Mouse (Mus musculus) induced T-regulatory cell, adult 2 months (primary cell): Measurements from ENCODE around the gene Ldlrad3.

Experiments
- DNase-seq: peaks from one replicate; pipeline ENCODE4 v3.0.0-alpha.2; 2012; ENCODE audit warnings: low read depth

The Ldlrad3 gene

GRCm38 (mm10) chr2:102185069-102185950 lies 875 bp downstream of the Ldlrad3 start:
- DNase-seq = no peak

GRCm38 (mm10) chr2:102183720-102184480 lies 2.3 kb downstream of the Ldlrad3 start:
- no peak for DNase-seq

- no peak for DNase-seq
These were observed 4.7 kb downstream of the Ldlrad3 start for GRCm38 (mm10) chr2:102181459-102181858.

GRCm38 (mm10) chr2:102176434-102176772 lies 9.8 kb downstream of the Ldlrad3 start:
- DNase-seq = no peak

- DNase-seq = no peak
These were observed 10.3 kb downstream of the Ldlrad3 start for GRCm38 (mm10) chr2:102175741-102176433.

- DNase-seq = no peak
These were observed 13.7 kb downstream of the Ldlrad3 start for GRCm38 (mm10) chr2:102172458-102172857.

GRCm38 (mm10) chr2:102166550-102167325 lies 19.4 kb downstream of the Ldlrad3 start:
- no peak for DNase-seq

GRCm38 (mm10) chr2:102163106-102163505 lies 23.1 kb downstream of the Ldlrad3 start:
- DNase-seq = no peak

- DNase-seq = no peak
These were observed 28.6 kb downstream of the Ldlrad3 start for GRCm38 (mm10) chr2:102157555-102157954.

- no peak for DNase-seq
These were observed 29.2 kb downstream of the Ldlrad3 start for GRCm38 (mm10) chr2:102157010-102157409.

GRCm38 (mm10) chr2:102156460-102156859 lies 29.7 kb downstream of the Ldlrad3 start:
- no peak for DNase-seq

GRCm38 (mm10) chr2:102155306-102156015 lies 30.7 kb downstream of the Ldlrad3 start:
- DNase-seq = no peak

GRCm38 (mm10) chr2:102154771-102155211 lies 31.4 kb downstream of the Ldlrad3 start:
- no peak for DNase-seq

- no peak for DNase-seq
These were observed 31.9 kb downstream of the Ldlrad3 start for GRCm38 (mm10) chr2:102154328-102154727.

- DNase-seq = no peak
These were observed 32.7 kb downstream of the Ldlrad3 start for GRCm38 (mm10) chr2:102153516-102153915.

- no peak for DNase-seq
These were observed 33.3 kb downstream of the Ldlrad3 start for GRCm38 (mm10) chr2:102152851-102153250.

- no peak for DNase-seq
These were observed 37.1 kb downstream of the Ldlrad3 start for GRCm38 (mm10) chr2:102149058-102149457.

- no peak for DNase-seq
These were observed 38.1 kb downstream of the Ldlrad3 start for GRCm38 (mm10) chr2:102148093-102148492.

- no peak for DNase-seq
These were observed 38.6 kb downstream of the Ldlrad3 start for GRCm38 (mm10) chr2:102147561-102147960.

- DNase-seq = peak; percentile 1
These were observed 39.8 kb downstream of the Ldlrad3 start for GRCm38 (mm10) chr2:102146386-102146785.

GRCm38 (mm10) chr2:102145036-102145435 lies 41.1 kb downstream of the Ldlrad3 start:
- no peak for DNase-seq
